Mouse (Mus musculus) cortical plate, adult 2 months (tissue): Measurements from ENCODE around the gene Oas1c.

ENCODE experiments used
- CTCF ChIP-seq: fragments of 200-500 bp; IDR thresholded peaks from 2 replicates; pipeline ENCODE4 v1.5.1; 2011; ENCODE audit warnings: mild to moderate bottlenecking, control low read depth, low read length; ENCODE audit not compliant: insufficient read depth; ENCODE audit errors: extremely low read depth
- POLR2A ChIP-seq: fragments of 200-500 bp; IDR thresholded peaks from 2 replicates; pipeline ENCODE4 v1.6.1; 2011; ENCODE audit warnings: mild to moderate bottlenecking, low read length, control low read depth; ENCODE audit not compliant: insufficient read depth; ENCODE audit errors: extremely low read depth

DNA sequence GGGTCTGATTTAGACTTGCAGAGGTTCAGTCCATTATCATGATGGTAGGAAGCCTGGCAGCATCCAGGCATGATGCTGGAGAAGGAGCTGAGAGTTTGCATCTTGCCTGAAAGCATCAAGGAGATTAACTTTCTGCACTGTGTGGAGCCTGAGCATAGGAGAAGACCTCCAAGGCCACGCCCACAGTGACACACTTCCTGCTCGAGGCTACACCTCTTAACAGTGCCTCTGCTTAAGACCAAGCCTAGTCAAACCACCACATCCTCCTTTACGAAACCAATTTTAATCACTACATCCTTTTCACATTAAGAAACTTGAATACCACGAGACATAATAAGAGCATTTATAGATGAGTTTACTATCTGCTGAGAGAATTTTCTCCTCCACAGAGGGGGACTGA, 18.7 kb upstream of the Oas1c start:
- no peak for TF ChIP-seq CTCF
- TF ChIP-seq POLR2A: no peak
